Mouse (Mus musculus): ENCODE results near the gene Prss36. TPM values are rescaled to one million over a fixed set of nuclear protein-coding genes. Genes with fewer than 3 reads are reported as not detected.

Gene Prss36
- polyA plus RNA-seq (2012; rRNA removed), result 14.6 and 17.5 TPM in 2 replicates

DNA sequence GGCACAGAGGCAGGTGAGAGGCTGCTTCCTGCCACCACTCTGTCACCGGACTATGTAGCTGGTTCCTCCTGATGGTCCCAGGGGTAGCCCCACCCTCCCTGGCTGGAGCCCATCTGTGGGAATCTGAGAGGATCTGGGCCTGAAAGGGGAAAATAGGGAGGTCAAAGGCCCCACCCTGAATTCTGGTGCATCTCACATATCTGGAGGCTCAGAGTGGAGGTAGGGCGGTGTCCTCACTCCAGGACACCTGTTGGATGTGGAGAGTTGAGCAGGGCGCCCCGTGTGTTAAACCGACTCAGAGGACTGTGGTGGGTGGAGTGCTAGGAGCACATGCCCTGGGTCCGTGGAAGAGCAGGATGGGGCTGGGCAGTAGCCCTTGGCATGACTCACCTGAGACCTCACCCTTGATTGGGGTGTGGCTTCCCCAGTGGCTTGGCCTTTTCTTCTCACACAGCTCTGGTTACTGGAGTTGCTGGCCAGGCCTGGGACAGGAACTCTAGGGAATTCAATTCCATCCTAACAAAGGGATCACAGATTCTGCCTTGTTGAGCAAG, at the start of gene Prss36:
Gene Prss36 (minus strand): TSS at position 256 of the 554 bp plus-strand sequence.
- 67% methylated on average over 6 of the region's 6 CpGs for whole genome bisulfite sequencing
- DNase-seq, result no peak
- TF ChIP-seq CTCF (IDR thresholded peaks at IDR 0.05; ENCODE audit: insufficient read depth, low read length), result no peak
- TF ChIP-seq POLR2A (IDR thresholded peaks at IDR 0.05; ENCODE audit: borderline replicate concordance, extremely low read depth, low read depth, low read length), result no peak
- Histone ChIP-seq H3K4me1 (ENCODE audit: control insufficient read depth, insufficient read depth, low read length) (no peaks in the 10 kb centered on the region), H3K4me3 (replicated peaks; ENCODE audit: extremely low read depth, low read depth, low read length) (no peak within 1 kb of the TSS)

- TF ChIP-seq POLR2A (IDR thresholded peaks at IDR 0.05; ENCODE audit: borderline replicate concordance, extremely low read depth, low read depth, low read length) (0 out of 2 replicates have a peak, but pooled peaks have one; percentile 26), CTCF (IDR thresholded peaks at IDR 0.05; ENCODE audit: insufficient read depth, low read length) (no peak)
- Histone ChIP-seq H3K4me1 (ENCODE audit: control insufficient read depth, insufficient read depth, low read length) (peaks cover 7% of the 10 kb centered on the region; the same call in 1 of the 2 replicates), H3K4me3 (replicated peaks; ENCODE audit: extremely low read depth, low read depth, low read length) (peak within 1 kb of the TSS; percentile 55)
- 5% methylated on average over 18 of the region's 18 CpGs for WGBS
- peak; percentile 40 for DNase-seq
Measured at GRCm38 (mm10) chr7:127993341-127993977, 46.9 kb upstream of the Prss36 start, which contains the start of gene Pycard. Pycard (minus strand) TSS chr7:127993867.

DNA sequence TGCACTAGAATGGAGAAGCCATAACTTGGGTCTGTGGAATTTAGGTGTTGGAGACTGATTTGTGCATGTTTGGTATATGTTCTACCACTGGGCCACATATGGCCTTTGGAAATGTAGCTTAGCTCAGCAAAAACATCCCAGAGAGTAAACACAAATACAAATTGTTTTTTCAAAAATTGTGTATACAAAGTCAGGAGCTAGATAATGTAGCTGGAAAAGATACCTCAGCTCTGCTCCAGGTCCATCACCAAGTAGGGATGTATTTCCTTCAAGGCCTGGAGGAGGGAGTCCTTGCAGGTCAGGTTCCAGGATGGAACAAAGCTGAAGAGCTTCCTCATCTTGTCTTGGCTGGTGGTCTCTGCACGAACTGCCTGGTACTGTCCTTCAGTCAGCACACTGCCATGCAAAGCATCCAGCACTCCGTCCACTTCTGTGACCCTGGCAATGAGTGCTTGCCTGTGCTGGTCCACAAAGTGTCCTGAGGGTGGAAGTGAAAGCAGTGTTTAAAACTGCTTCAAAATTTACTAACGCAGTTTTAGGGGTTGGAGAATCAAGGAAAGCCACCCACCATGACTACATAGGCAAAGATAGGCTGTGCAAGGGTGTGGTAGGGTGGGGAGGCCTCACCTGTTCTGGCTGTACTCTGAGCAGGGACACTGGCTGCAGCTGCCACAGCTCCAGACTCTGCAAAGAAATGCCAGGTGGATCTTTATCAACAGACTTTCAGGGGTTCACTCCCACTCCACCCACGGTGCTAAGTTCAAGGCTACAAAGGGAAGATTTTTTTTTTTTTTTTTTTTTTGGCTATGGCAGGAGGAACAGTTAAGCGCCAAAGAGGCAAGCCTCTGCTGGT, 46.2 kb upstream of the Prss36 start:
- TF ChIP-seq POLR2A (IDR thresholded peaks at IDR 0.05; ENCODE audit: borderline replicate concordance, extremely low read depth, low read depth, low read length), result no peak
- TF ChIP-seq CTCF (IDR thresholded peaks at IDR 0.05; ENCODE audit: insufficient read depth, low read length), result no peak
- H3K4me3 ChIP-seq (replicated peaks; ENCODE audit: extremely low read depth, low read depth, low read length), result peak overlapping the region; percentile 55
- 28% methylated on average over 5 of the region's 5 CpGs for WGBS
- DNase-seq, result no peak
- H3K4me1 ChIP-seq (ENCODE audit: control insufficient read depth, insufficient read depth, low read length), result peaks cover 7% of the 10 kb centered on the region; the same call in 1 of the 2 replicates

- TF ChIP-seq POLR2A (IDR thresholded peaks at IDR 0.05; ENCODE audit: borderline replicate concordance, extremely low read depth, low read depth, low read length) (no peak), CTCF (IDR thresholded peaks at IDR 0.05; ENCODE audit: insufficient read depth, low read length) (peak; percentile 58)
- Histone ChIP-seq H3K4me1 (ENCODE audit: control insufficient read depth, insufficient read depth, low read length) (peaks cover 7% of the 10 kb centered on the region; the same call in 1 of the 2 replicates), H3K4me3 (replicated peaks; ENCODE audit: extremely low read depth, low read depth, low read length) (no peak overlapping the region)
- WGBS, result 52% methylated on average over 6 of the region's 6 CpGs
- peak; percentile 76 for DNase-seq
Measured at GRCm38 (mm10) chr7:127991643-127992487, 45.3 kb upstream of the Prss36 start.

DNA sequence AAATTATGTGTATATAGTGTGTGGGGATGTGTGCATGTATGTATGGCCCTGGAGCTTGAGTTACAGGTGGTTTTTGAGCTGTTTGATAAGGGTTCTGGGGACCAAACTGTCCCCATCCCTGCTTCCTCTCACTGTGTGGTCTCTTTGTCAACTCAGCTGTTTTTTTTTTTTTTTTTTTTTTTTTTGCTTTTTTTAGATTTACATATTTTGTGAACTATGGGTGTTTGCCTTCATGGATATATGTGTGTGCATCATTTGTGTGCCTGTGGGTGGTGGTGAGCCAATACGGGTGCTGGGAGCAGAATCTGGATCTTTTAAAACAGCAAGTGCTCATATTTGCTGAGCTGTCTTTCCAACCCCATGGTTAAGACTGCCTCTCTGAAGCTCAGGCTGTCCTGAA, 42.4 kb upstream of the Prss36 start:
- no peak overlapping the region for H3K4me3 ChIP-seq (replicated peaks; ENCODE audit: extremely low read depth, low read depth, low read length)
- WGBS, result 76% methylated on average over 1 of the region's 1 CpGs

DNA sequence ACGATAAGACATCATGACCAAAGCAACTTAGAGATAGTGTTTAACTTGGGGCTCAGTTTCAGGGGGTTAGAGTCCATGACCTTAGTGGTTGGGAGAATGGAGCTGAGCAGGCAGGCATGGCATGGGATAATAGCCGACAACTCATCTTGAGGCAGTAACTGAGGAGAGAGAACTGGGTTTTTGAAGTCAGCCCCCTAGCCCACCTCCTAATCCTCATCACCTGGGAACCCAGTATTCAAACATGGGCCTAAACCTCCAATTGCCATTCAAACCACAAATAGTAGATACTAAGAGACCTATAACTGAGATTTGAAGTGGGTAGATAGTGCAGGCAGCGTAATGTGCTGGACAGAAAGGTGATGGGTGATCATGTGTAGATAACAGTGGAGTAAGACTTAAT, 34.1 kb upstream of the Prss36 start:
- DNase-seq, result no peak
- no peak overlapping the region for H3K4me3 ChIP-seq (replicated peaks; ENCODE audit: extremely low read depth, low read depth, low read length)
- TF ChIP-seq POLR2A (IDR thresholded peaks at IDR 0.05; ENCODE audit: borderline replicate concordance, extremely low read depth, low read depth, low read length), result no peak
- WGBS, result 86% methylated on average over 3 of the region's 3 CpGs
- no peaks in the 10 kb centered on the region for H3K4me1 ChIP-seq (ENCODE audit: control insufficient read depth, insufficient read depth, low read length)

More for the DNA sequence above, 42.4 kb upstream of the Prss36 start:
- TF ChIP-seq POLR2A (IDR thresholded peaks at IDR 0.05; ENCODE audit: borderline replicate concordance, extremely low read depth, low read depth, low read length), result no peak
- DNase-seq, result no peak
- H3K4me1 ChIP-seq (ENCODE audit: control insufficient read depth, insufficient read depth, low read length), result peaks cover 7% of the 10 kb centered on the region; the same call in 1 of the 2 replicates

DNA sequence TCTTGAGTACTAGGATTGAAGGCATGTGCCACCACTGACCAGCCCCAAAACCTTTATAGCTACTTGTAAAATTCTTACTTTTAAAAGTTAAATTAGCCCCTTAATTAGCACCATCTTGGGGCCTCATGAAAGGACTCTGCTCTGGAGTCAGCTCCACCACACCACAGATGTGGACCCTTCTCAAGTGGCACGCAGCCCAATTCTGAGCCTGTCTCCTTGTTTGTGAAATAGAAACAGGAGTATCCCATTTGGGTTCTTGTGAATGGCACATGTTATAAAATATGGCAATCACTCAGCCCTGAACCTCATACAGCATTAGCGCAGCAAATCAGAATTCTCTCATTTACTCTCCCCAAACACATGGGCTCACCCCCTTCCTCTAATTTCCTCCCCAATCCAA, 32.3 kb upstream of the Prss36 start:
- H3K4me3 ChIP-seq (replicated peaks; ENCODE audit: extremely low read depth, low read depth, low read length), result no peak overlapping the region
- no peaks in the 10 kb centered on the region for H3K4me1 ChIP-seq (ENCODE audit: control insufficient read depth, insufficient read depth, low read length)
- TF ChIP-seq POLR2A (IDR thresholded peaks at IDR 0.05; ENCODE audit: borderline replicate concordance, extremely low read depth, low read depth, low read length), result no peak
- no peak for TF ChIP-seq CTCF (IDR thresholded peaks at IDR 0.05; ENCODE audit: insufficient read depth, low read length)
- 96% methylated on average over 2 of the region's 2 CpGs for WGBS
- no peak for DNase-seq

DNA sequence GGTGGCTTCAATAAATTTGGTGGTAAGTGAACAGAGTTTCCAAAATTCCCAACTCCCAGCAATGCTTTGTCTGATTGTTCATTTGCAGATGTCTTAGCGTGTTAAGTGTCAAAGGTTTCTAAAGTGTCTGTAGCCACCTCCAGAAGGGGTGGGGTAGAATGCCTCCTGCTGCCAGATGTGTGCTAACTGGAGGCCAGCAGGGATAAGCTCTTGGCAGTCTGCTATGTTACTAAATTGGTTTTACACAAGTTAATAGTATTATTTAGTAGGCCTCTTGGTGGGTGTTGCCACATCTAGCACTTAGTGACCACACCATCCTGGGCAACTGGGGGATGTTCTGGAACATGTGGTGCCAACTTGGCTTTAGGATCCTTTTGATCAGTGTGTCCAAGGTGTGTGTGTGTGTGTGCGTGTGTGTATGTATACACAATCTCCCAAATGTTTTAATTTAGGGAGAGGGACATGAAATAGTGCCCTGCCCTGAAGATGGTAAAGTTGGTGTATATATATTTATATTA, 27.9 kb upstream of the Prss36 start:
- DNase-seq, result no peak

More for the DNA sequence above, 27.9 kb upstream of the Prss36 start:
- TF ChIP-seq POLR2A (IDR thresholded peaks at IDR 0.05; ENCODE audit: borderline replicate concordance, extremely low read depth, low read depth, low read length) (no peak), CTCF (IDR thresholded peaks at IDR 0.05; ENCODE audit: insufficient read depth, low read length) (no peak)
- WGBS, result 65% methylated on average over 2 of the region's 2 CpGs
- Histone ChIP-seq H3K4me3 (replicated peaks; ENCODE audit: extremely low read depth, low read depth, low read length) (no peak overlapping the region), H3K4me1 (ENCODE audit: control insufficient read depth, insufficient read depth, low read length) (peaks cover 6% of the 10 kb centered on the region)
